Comparison of ENCODE assay signal across 24 mouse cellular contexts in the genomic region with DNA sequence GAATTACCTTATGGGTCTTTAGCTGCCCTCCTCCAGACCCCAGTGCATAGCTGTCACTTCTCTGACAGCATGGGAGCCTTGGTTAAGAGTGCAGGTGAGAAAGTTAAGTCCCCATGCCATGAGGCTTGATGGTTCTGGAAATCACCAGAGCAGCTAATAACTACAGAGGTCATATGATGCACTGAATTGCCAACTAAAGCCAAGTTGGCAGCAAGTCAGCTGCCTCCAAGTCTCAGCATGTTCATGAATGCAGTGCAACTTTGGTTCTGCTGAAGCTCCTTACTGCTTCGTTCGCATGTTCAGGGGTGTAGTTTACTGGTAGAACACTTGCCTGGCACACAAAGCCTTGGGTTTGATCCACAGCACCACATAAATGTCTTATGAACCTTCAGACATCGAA.
DNase-seq lines count a peak whose midpoint lies in the region; ATAC-seq and TF ChIP-seq lines count a peak whose summit lies in the region.
"Had no signal": no experiment of that assay in that cellular context is flagged by ENCODE, and none has a peak within 500 bp of the region (broad histone marks: within the 10 kb centered on the region; RNA-seq: fewer than 3 reads in every experiment).

No protein-coding gene starts in this region.

- no peak overlapping the region for H3K4me3 ChIP-seq in heart, embryonic 12.5 days
- no peak overlapping the region for H3K4me3 ChIP-seq in liver, adult 2 months (ENCODE audit: insufficient read depth, low read depth, low read length)
- no peak overlapping the region for H3K4me3 ChIP-seq in liver, postnatal 0 days (ENCODE audit: low read depth, low read length)
- H3K4me3 ChIP-seq: embryonic facial prominence, embryonic 15.5 days; forebrain, embryonic 15.5 days; heart, embryonic 15.5 days; hindbrain, embryonic 10.5 days; intestine, embryonic 15.5 days; limb, embryonic 10.5 days; midbrain, embryonic 12.5 days; neural tube, embryonic 15.5 days had no signal

- DNase-seq in adrenal gland, postnatal 10 days, result peak; percentile 34
- DNase-seq in adrenal gland, postnatal 25 days, result no peak
- peak; percentile 16 for DNase-seq in heart, postnatal 4 days
- DNase-seq in liver, adult 2 months (ENCODE audit: extremely low read depth, low read depth, low spot score), result peak; percentile 26
- no peak for DNase-seq in liver, postnatal 0 days
- no peak for DNase-seq in lung, postnatal 10 days
- no peak for DNase-seq in retina, postnatal 1 day
- DNase-seq: adrenal gland, adult 2 months; cerebellum, adult 9-10 months; gastrocnemius, postnatal 14 days; liver; lung, postnatal 14 days; thymus, adult 2 months had no signal

- TF ChIP-seq EP300 in liver, postnatal 0 days (IDR thresholded peaks at IDR 0.05; ENCODE audit: low read depth), result no peak

- peaks cover 88% of the 10 kb centered on the region for H3K36me3 ChIP-seq in heart, embryonic 12.5 days
- H3K36me3 ChIP-seq in liver, adult 2 months (ENCODE audit: control insufficient read depth, insufficient read depth, low read length), result peaks cover 75% of the 10 kb centered on the region
- H3K36me3 ChIP-seq in liver, postnatal 0 days (replicated peaks; ENCODE audit: insufficient read depth, low read length), result peaks cover 89% of the 10 kb centered on the region

- ATAC-seq in heart, embryonic 12.5 days (ENCODE audit: insufficient number of reproducible peaks, low FRiP score), result no peak
- ATAC-seq in liver, postnatal 0 days, result no peak
- ATAC-seq: forebrain, embryonic 15.5 days; hindbrain, embryonic 16.5 days; intestine, embryonic 15.5 days had no signal

- H3K79me2 ChIP-seq in liver, adult 2 months (ENCODE audit: control insufficient read depth, insufficient read depth, low read length), result no peaks in the 10 kb centered on the region

- H3K9me3 ChIP-seq in heart, embryonic 12.5 days (replicated peaks), result no peaks in the 10 kb centered on the region
- H3K9me3 ChIP-seq in liver, postnatal 0 days (ENCODE audit: low read length), result no peaks in the 10 kb centered on the region
- H3K9me3 ChIP-seq: embryonic facial prominence, embryonic 15.5 days; forebrain, embryonic 15.5 days; heart, embryonic 15.5 days; hindbrain, embryonic 10.5 days; intestine, embryonic 15.5 days; limb, embryonic 10.5 days; midbrain, embryonic 12.5 days; neural tube, embryonic 15.5 days had no signal

- H3K9ac ChIP-seq in heart, embryonic 12.5 days, result no peak overlapping the region
- no peak overlapping the region for H3K9ac ChIP-seq in liver, adult 2 months (ENCODE audit: low read depth, low read length)
- no peak overlapping the region for H3K9ac ChIP-seq in liver, postnatal 0 days (replicated peaks)
- H3K9ac ChIP-seq: embryonic facial prominence, embryonic 15.5 days; forebrain, embryonic 15.5 days; heart, embryonic 15.5 days; intestine, embryonic 15.5 days; midbrain, embryonic 12.5 days; neural tube, embryonic 15.5 days had no signal

- TF ChIP-seq POLR2A in liver, adult 2 months (IDR thresholded peaks at IDR 0.05; ENCODE audit: extremely low read depth, insufficient read depth, low read length), result no peak

- 93% methylated on average over 3 of the region's 3 CpGs for WGBS in heart, embryonic 12.5 days
- WGBS in liver, adult 2 months, result 93% methylated on average over 3 of the region's 3 CpGs
- 90% methylated on average over 3 of the region's 3 CpGs for WGBS in liver, postnatal 0 days (ENCODE audit: insufficient replicate concordance)

- H3K27ac ChIP-seq in heart, embryonic 12.5 days (ENCODE audit: poor library complexity, severe bottlenecking), result no peak overlapping the region
- H3K27ac ChIP-seq in liver, adult 2 months (replicated peaks; ENCODE audit: insufficient read depth, low read depth, low read length), result no peak overlapping the region
- no peak overlapping the region for H3K27ac ChIP-seq in liver, postnatal 0 days (ENCODE audit: low read depth)
- H3K27ac ChIP-seq: embryonic facial prominence, embryonic 15.5 days; forebrain, embryonic 15.5 days; heart, embryonic 15.5 days; hindbrain, embryonic 10.5 days; intestine, embryonic 15.5 days; limb, embryonic 10.5 days; midbrain, embryonic 12.5 days; neural tube, embryonic 15.5 days; stomach, postnatal 0 days had no signal

- no peak for TF ChIP-seq CTCF in liver, adult 2 months (IDR thresholded peaks at IDR 0.05; ENCODE audit: low read depth, low read length)
- TF ChIP-seq CTCF in liver, postnatal 0 days (IDR thresholded peaks at IDR 0.05; ENCODE audit: low read depth), result no peak

- H3K4me2 ChIP-seq in heart, embryonic 12.5 days, result no peak overlapping the region
- H3K4me2 ChIP-seq in liver, postnatal 0 days (ENCODE audit: low read depth, low read length), result no peak overlapping the region
- H3K4me2 ChIP-seq: embryonic facial prominence, embryonic 15.5 days; forebrain, embryonic 15.5 days; heart, embryonic 15.5 days; intestine, embryonic 15.5 days; midbrain, embryonic 12.5 days; neural tube, embryonic 15.5 days had no signal

- no peaks in the 10 kb centered on the region for H3K27me3 ChIP-seq in heart, embryonic 12.5 days (replicated peaks)
- H3K27me3 ChIP-seq in liver, adult 2 months (ENCODE audit: control insufficient read depth, insufficient read depth, low read length), result no peaks in the 10 kb centered on the region
- H3K27me3 ChIP-seq in liver, postnatal 0 days (ENCODE audit: insufficient read depth, low read length), result no peaks in the 10 kb centered on the region
- H3K27me3 ChIP-seq: embryonic facial prominence, embryonic 15.5 days; forebrain, embryonic 15.5 days; heart, embryonic 15.5 days; intestine, embryonic 15.5 days; midbrain, embryonic 12.5 days; neural tube, embryonic 15.5 days had no signal

- no peaks in the 10 kb centered on the region for H3K4me1 ChIP-seq in heart, embryonic 12.5 days (replicated peaks)
- H3K4me1 ChIP-seq in liver, adult 2 months (ENCODE audit: control insufficient read depth, insufficient read depth, low read length), result peaks cover 2% of the 10 kb centered on the region; the same call in 1 of the 2 replicates
- no peaks in the 10 kb centered on the region for H3K4me1 ChIP-seq in liver, postnatal 0 days (ENCODE audit: insufficient read depth)
- H3K4me1 ChIP-seq: embryonic facial prominence, embryonic 15.5 days; forebrain, embryonic 15.5 days; heart, embryonic 15.5 days; hindbrain, embryonic 10.5 days; intestine, embryonic 15.5 days; limb, embryonic 10.5 days; midbrain, embryonic 12.5 days; neural tube, embryonic 15.5 days had no signal

Comparison
In these comparisons a context has a peak if more than half of its experiments do, and no peak if none do; other contexts are left out.
1. DNase-seq: peak in adrenal gland, postnatal 10 days (single experiment), heart, postnatal 4 days (single experiment) and liver, adult 2 months (single experiment); none in adrenal gland, postnatal 25 days (single experiment), liver, postnatal 0 days (single experiment), lung, postnatal 10 days (single experiment) and retina, postnatal 1 day (single experiment).